Mouse (Mus musculus) forebrain, embryonic 13.5 days (tissue): ENCODE data around the gene Tbc1d10a. TPM values are rescaled to one million over a fixed set of nuclear protein-coding genes. Genes with fewer than 3 reads are reported as not detected.

Experiments used
- ATAC-seq: fragments of 200-750 bp; cut with Nextera tagmentation; 2 replicates; pipeline ENCODE4 v1.8.0; 2017
- H3K27ac ChIP-seq: fragments of 300-500 bp; sonication (generic); 2 replicates; pipeline ENCODE4 v1.5.1; 2015; ENCODE audit warnings: inconsistent platforms, mild to moderate bottlenecking, moderate library complexity
- H3K27me3 ChIP-seq: fragments of 300-500 bp; sonication (generic); 2 replicates; pipeline ENCODE4 v1.6.1; 2015; ENCODE audit warnings: mild to moderate bottlenecking, inconsistent platforms
- H3K36me3 ChIP-seq: fragments of 300-500 bp; sonication (generic); 2 replicates; pipeline ENCODE4 v1.6.1; 2015; ENCODE audit warnings: mild to moderate bottlenecking, inconsistent platforms; ENCODE audit not compliant: poor library complexity, severe bottlenecking
- H3K4me1 ChIP-seq: fragments of 300-500 bp; sonication (generic); 2 replicates; pipeline ENCODE4 v1.6.1; 2015; ENCODE audit warnings: inconsistent platforms
- H3K4me2 ChIP-seq: fragments of 300-500 bp; sonication (generic); 2 replicates; pipeline ENCODE4 v1.6.1; 2015; ENCODE audit warnings: inconsistent platforms, mild to moderate bottlenecking, moderate library complexity
- H3K4me3 ChIP-seq: fragments of 300-500 bp; sonication (generic); 2 replicates; pipeline ENCODE4 v1.5.1; 2015; ENCODE audit warnings: mild to moderate bottlenecking, inconsistent platforms
- H3K9ac ChIP-seq: fragments of 300-500 bp; sonication (generic); 2 replicates; pipeline ENCODE4 v1.6.1; 2015; ENCODE audit warnings: mild to moderate bottlenecking, inconsistent platforms
- H3K9me3 ChIP-seq: fragments of 300-500 bp; sonication (generic); replicated peaks from 2 replicates; pipeline ENCODE4 v1.6.1; 2016; ENCODE audit warnings: inconsistent platforms
- whole genome bisulfite sequencing: fragments of 180-500 bp; shearing (Covaris S2); methylation state at CpG from one replicate; pipeline ENCODE4 v1.1.7; 2015; 5-methylcytosine and 5-hydroxymethylcytosine counted together
- polyA plus RNA-seq: library from polyadenylated mRNA; unstranded; fragments of >200 nt; fragmentation: Nextera tagmentation; extraction: Ambion mirVana; gene quantifications from 2 replicates; pipeline ENCODE4 v1.2.1, GENCODE M21; 2015

Tbc1d10a gene
- polyA plus RNA-seq, 1 experiment from 2014 or later: 23.7 TPM

DNA sequence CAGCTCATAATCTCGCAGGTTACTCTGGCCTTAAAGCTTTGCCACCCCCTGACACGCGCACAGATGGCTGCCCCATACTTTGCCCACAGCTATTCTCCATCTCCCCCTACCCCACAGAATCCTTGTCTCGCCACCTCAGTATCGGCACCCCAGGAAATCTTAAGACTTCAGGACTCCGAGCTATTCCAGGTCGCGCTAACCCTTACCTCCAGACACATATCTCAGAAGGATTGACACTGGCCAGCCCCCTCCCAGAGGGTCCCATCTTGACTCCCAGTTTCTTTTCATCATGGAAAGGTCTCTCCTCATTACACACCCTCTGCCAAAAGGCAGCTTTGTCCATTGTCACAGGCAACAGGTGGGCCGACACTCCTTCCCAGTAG lies 720 bp downstream of the Tbc1d10a start:
- peak overlapping the region; percentile 79 for H3K4me3 ChIP-seq
- no peak overlapping the region for H3K27ac ChIP-seq
- no peak; the same call in 1 of the 2 replicates for ATAC-seq
- peaks cover 23% of the 10 kb centered on the region for H3K4me1 ChIP-seq
- H3K4me2 ChIP-seq: peak overlapping the region; percentile 88
- no peaks in the 10 kb centered on the region for H3K9me3 ChIP-seq
- peaks cover 19% of the 10 kb centered on the region for H3K36me3 ChIP-seq
- 12% methylated on average over 9 of the region's 9 CpGs for WGBS
- H3K9ac ChIP-seq: peak overlapping the region; percentile 93
- no peaks in the 10 kb centered on the region for H3K27me3 ChIP-seq

DNA sequence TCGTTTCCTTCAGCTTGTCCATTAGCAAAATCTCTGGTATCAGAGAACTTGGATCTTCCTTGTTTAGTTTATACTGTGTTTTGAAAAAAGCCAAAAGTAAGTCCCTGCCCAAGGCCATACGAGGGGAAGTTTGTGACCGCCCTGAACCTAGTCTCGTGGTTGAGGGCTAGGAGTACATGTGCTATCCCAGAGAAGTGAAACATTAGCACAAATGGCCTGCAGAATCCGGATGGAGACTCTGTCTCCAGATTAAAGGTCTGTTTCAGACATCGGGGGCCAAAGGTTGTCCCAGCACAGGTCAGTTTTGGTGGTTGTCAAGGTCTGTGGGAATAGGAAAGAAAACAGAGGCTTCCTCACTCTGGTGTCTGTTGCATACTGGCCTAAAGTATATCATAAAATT lies 2.6 kb downstream of the Tbc1d10a start:
- H3K36me3 ChIP-seq: peaks cover 2% of the 10 kb centered on the region; the same call in 1 of the 2 replicates
- no peaks in the 10 kb centered on the region for H3K27me3 ChIP-seq
- H3K4me1 ChIP-seq: peaks cover 15% of the 10 kb centered on the region
- no peak overlapping the region for H3K9ac ChIP-seq
- no peak overlapping the region for H3K27ac ChIP-seq
- H3K4me3 ChIP-seq: no peak overlapping the region
- H3K4me2 ChIP-seq: no peak overlapping the region
- H3K9me3 ChIP-seq: no peaks in the 10 kb centered on the region
- 91% methylated on average over 6 of the region's 6 CpGs for WGBS
- ATAC-seq: no peak

DNA sequence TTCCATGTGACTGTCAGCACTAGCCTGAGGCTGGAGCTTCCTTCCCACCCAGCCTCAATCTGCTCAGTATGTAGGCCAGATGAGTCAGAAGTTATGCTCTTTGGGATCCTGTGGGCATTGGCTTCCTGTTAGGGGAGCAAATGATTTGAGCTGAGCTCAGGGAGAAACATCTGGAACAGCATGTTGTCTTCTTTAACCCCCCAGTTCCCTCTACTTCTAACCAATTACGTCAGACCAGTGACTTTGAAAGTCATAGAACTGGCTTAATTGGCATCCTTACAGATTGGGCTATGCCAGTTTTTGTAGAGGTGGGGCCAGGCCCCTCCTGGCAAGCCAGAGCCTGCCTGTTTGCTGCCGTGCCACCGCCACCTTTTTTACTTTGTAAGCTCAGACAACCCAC lies 4.1 kb downstream of the Tbc1d10a start:
- H3K4me3 ChIP-seq: no peak overlapping the region
- H3K27ac ChIP-seq: no peak overlapping the region
- no peak overlapping the region for H3K9ac ChIP-seq
- no peak for ATAC-seq
- no peak overlapping the region for H3K4me2 ChIP-seq
- peaks cover 15% of the 10 kb centered on the region for H3K4me1 ChIP-seq
- no peaks in the 10 kb centered on the region for H3K36me3 ChIP-seq
- WGBS: 72% methylated on average over 3 of the region's 3 CpGs
- no peaks in the 10 kb centered on the region for H3K9me3 ChIP-seq
- H3K27me3 ChIP-seq: no peaks in the 10 kb centered on the region

DNA sequence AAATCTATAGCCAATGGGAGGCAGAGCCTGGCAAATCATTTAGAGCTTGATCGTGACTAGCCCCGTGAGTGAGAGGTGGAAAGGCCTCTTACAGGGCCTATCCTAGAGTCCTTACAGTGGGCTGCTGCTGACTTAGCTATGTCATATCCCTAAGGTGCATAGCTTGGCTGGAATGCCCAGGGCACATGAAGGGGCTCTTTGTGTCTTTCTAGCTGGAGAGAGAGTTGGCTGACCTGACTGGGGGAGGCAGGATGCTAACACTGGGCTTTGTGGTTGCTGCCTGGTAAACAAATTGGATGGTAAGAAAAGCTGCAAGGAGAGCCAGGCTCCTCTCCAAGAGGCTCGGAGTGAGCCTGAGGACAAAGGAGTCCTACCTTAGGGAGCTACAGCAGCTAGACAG lies 6.2 kb downstream of the Tbc1d10a start:
- no peak overlapping the region for H3K9ac ChIP-seq
- no peaks in the 10 kb centered on the region for H3K27me3 ChIP-seq

DNA sequence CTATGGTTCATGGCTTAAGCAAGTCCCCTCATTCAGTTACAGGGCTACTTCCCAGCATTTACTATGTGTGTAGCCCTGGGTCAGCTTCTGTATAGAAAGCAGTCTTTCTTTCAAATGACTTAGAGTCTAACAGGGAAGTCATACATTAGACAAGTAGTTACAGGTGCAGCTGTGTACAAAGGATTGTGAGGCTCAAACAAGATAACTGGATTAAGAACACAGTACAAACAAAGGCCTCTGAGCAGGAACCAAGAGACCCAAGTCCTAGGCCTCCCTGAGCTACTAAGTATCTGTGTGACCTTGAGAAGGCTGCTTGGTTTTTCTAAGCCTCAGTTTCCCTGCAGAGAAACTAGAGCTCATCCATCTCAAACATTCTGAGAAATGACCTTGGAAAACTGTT lies 6.8 kb downstream of the Tbc1d10a start:
- no peaks in the 10 kb centered on the region for H3K27me3 ChIP-seq
- no peak overlapping the region for H3K9ac ChIP-seq
- H3K36me3 ChIP-seq: no peaks in the 10 kb centered on the region
- no peak for ATAC-seq
- no peak overlapping the region for H3K27ac ChIP-seq
- H3K4me2 ChIP-seq: no peak overlapping the region
- no peaks in the 10 kb centered on the region for H3K9me3 ChIP-seq
- H3K4me1 ChIP-seq: peaks cover under 1% of the 10 kb centered on the region
- H3K4me3 ChIP-seq: no peak overlapping the region

More for the DNA sequence above, 6.2 kb downstream of the Tbc1d10a start:
- Histone ChIP-seq H3K4me3 (no peak overlapping the region), H3K27ac (no peak overlapping the region), H3K4me2 (no peak overlapping the region), H3K36me3 (no peaks in the 10 kb centered on the region), H3K9me3 (no peaks in the 10 kb centered on the region), H3K4me1 (peaks cover 7% of the 10 kb centered on the region)
- ATAC-seq: no peak
- 76% methylated on average over 3 of the region's 3 CpGs for WGBS

DNA sequence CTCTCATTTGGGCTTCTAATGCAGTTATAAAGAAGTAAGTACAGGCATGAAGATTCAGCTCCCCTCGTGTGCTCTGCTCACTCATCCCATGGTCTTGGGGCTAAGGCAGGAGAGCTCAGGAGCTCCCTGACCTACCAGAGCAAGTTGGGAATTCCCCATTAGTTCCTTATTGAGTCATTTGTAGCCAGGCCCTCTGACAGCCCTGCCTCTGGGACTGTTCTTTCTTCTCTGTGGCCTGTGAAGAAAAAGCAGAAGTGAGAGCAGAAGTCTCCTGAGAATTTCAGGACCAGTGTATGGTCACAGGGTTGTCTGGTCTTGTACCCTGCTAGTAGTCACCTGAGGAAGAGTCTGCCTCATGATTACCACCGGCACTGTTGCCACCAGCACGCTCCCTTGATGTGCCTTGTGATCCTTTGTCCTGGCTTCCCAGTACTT lies 9.0 kb downstream of the Tbc1d10a start:
- Histone ChIP-seq H3K27me3 (no peaks in the 10 kb centered on the region), H3K27ac (no peak overlapping the region), H3K4me2 (no peak overlapping the region), H3K9ac (no peak overlapping the region), H3K4me3 (no peak overlapping the region), H3K4me1 (no peaks in the 10 kb centered on the region), H3K9me3 (no peaks in the 10 kb centered on the region), H3K36me3 (no peaks in the 10 kb centered on the region)
- 81% methylated on average over 3 of the region's 3 CpGs for WGBS
- no peak for ATAC-seq

DNA sequence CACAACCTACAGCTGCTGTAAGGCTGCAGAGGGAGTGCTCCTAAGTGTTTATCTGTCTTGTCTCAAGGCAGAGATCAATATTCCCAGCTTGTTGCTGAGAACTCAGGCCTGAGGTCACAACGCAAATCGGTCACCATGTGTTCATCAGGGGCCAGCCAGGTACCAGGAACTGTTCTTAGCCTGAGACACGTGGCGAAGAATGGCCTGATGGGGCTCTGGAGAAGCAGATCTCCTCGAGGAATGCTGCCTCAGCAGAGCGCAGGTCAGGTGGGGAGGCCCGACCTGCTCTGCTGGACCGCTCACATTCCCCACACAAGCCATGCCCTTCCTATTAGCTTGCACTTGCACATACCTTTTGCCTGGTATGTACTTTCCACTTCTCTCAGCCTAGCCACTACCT lies 10.0 kb downstream of the Tbc1d10a start:
- ATAC-seq: no peak

DNA sequence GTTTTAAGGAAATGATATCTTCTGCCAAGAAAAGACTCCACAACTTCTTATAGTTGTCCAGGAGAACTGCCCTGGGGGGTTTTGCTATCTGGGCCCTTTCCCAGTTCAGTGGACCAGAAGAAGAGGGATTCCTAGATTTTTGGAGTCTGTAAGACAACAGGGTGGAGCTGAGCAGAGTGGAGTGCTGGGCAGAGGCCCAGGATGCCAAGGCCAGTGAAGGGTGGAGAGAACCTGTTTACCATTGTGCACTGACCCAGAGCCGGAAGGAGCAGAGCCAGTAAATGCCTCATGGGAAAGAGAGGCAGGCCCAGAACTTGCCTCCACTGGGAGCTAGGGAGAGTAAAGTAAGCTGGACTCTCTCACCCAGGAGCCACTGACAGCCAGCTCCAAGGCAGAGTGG lies 11.1 kb downstream of the Tbc1d10a start:
- ATAC-seq: no peak
- H3K4me3 ChIP-seq: no peak overlapping the region
- WGBS: 64% methylated on average over 1 of the region's 1 CpGs
- no peak overlapping the region for H3K27ac ChIP-seq
- no peaks in the 10 kb centered on the region for H3K4me1 ChIP-seq
- no peaks in the 10 kb centered on the region for H3K27me3 ChIP-seq
- H3K9me3 ChIP-seq: no peaks in the 10 kb centered on the region
- H3K36me3 ChIP-seq: no peaks in the 10 kb centered on the region
- no peak overlapping the region for H3K4me2 ChIP-seq
- H3K9ac ChIP-seq: no peak overlapping the region

More for the DNA sequence above, 10.0 kb downstream of the Tbc1d10a start:
- H3K36me3 ChIP-seq: no peaks in the 10 kb centered on the region
- no peak overlapping the region for H3K4me3 ChIP-seq
- no peak overlapping the region for H3K27ac ChIP-seq
- no peaks in the 10 kb centered on the region for H3K9me3 ChIP-seq
- no peak overlapping the region for H3K4me2 ChIP-seq
- no peaks in the 10 kb centered on the region for H3K27me3 ChIP-seq
- WGBS: 84% methylated on average over 8 of the region's 8 CpGs
- no peaks in the 10 kb centered on the region for H3K4me1 ChIP-seq
- H3K9ac ChIP-seq: no peak overlapping the region

DNA sequence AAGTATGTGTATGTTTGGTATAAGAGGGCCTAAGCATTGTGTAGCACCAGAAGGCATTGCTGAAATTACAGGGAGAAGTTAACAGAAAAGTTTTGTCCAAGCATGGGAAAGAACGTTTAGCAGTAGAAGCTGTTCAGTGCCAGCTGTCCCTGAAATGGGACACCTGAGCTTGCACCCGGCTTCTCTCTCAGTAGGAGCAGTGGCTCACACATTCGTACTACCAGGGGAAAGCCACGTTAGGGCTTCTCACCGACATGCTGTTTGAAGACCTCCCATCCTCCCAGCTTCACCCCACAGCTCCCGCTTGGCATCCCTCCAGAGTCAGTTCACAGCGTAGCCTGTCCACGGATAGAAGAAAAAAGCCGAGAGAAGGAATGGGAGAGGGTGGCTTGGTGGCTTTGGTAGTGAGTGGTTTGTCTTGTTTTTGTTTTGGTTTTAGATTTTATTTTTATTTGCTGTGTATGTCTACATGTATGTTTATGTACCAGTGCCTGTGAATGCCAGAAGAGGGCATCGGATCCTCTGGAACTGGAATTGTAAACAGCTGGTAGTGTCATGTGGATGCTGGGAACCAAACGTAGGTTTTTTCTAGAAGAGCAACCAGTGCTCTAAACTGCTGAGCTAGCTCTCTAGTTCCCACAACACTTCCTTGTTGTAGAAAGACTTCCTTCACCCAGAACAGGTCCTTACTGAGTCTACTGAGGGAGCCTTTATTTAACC lies 15.6 kb downstream of the Tbc1d10a start:
- Histone ChIP-seq H3K4me3 (no peak overlapping the region), H3K27ac (no peak overlapping the region), H3K27me3 (no peaks in the 10 kb centered on the region), H3K4me1 (peaks cover 4% of the 10 kb centered on the region; the same call in 1 of the 2 replicates), H3K9me3 (no peaks in the 10 kb centered on the region), H3K9ac (no peak overlapping the region), H3K36me3 (peaks cover 7% of the 10 kb centered on the region; the same call in 1 of the 2 replicates), H3K4me2 (no peak overlapping the region)
- 75% methylated on average over 11 of the region's 11 CpGs for WGBS
- no peak for ATAC-seq

DNA sequence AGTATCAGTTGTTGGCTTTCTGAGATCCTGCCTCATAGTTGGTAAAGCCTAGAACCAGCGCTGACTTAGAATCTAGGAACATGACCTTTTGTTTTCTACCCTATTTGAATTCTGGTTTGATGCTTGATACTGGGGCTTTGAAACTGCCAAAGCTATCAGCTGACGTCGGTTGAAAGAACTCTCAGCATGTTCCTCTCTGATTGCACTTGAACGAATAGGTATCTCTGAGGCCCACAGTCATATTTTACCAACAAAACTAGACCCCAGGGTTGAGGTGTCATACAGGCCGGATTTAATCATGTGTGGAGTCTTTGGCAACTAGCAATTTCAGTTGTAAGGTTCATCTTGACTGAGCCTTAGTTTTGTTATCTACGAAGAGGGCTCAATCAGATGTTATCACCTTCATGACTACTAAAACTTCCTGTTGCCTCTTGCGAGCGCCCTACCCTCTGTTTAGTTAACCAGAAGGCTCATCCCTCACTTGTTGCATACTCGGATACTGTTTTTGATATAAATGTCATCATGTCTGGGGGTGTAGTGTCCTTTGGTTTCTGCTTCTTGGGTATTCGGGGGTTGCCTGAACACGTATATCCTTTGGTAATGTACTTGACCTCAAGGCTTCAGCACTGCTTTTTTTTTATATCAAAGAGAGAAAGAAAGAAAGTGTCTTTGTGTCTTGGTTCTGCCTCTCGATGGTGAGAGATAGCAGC lies 16.6 kb downstream of the Tbc1d10a start:
- Histone ChIP-seq H3K4me3 (no peak overlapping the region), H3K4me1 (peaks cover 4% of the 10 kb centered on the region; the same call in 1 of the 2 replicates), H3K36me3 (peaks cover 16% of the 10 kb centered on the region), H3K9ac (no peak overlapping the region), H3K9me3 (no peaks in the 10 kb centered on the region), H3K27me3 (no peaks in the 10 kb centered on the region), H3K4me2 (no peak overlapping the region), H3K27ac (no peak overlapping the region)
- ATAC-seq: no peak
- 84% methylated on average over 12 of the region's 12 CpGs for WGBS

DNA sequence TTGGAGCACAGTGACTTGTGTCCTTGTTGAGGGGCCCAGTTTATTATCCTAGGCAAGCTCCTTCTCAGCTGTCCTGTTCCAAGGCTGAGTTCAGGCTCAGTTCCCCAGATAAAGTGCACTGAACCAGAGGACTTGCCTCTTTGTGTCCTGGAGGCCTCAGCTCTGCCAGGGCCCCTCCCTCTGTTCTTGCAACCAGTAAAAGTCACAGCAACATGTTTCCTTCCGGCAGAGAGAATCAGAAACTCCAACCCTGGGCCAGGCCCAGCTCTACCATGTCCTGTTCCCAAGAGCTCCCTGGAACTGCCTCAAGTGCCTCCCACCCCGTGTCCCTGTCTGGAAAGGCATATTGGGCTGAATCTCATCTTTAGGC lies 17.1 kb downstream of the Tbc1d10a start:
- no peak overlapping the region for H3K9ac ChIP-seq
- no peak overlapping the region for H3K4me3 ChIP-seq
- 39% methylated on average over 2 of the region's 2 CpGs for WGBS
- H3K9me3 ChIP-seq: no peaks in the 10 kb centered on the region
- no peaks in the 10 kb centered on the region for H3K27me3 ChIP-seq
- H3K4me1 ChIP-seq: peaks cover 4% of the 10 kb centered on the region; the same call in 1 of the 2 replicates
- peaks cover 22% of the 10 kb centered on the region for H3K36me3 ChIP-seq
- no peak overlapping the region for H3K4me2 ChIP-seq
- no peak for ATAC-seq
- H3K27ac ChIP-seq: no peak overlapping the region

DNA sequence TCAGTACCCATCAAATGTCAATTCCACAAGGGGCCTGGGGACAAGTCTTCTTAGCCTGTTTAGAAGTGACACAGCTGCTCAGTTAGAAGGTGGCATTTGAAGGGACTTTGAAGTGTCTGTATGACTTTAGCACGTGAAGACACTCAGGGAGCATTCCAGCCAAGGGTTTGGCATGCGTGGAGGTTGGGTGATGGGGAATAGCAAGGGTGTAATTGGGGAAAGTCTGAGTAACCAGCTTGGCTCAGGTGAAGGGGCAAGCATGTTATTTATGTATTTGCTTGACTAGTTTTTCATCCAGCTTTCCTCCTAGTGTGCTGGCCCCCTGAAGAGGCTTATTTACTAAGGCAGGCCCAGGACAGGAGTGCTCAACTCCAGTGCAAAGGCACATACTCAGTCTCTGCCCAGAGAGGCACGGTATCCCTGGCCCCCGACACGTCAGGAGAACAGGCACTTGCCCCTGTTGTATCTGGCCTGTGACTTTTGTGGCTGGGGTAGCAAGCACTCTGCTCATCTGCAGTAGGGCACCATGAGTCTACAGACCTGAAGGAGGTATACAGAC lies 18.6 kb downstream of the Tbc1d10a start:
- WGBS: 86% methylated on average over 5 of the region's 5 CpGs
- H3K27ac ChIP-seq: no peak overlapping the region
- peaks cover 4% of the 10 kb centered on the region; the same call in 1 of the 2 replicates for H3K4me1 ChIP-seq
- no peaks in the 10 kb centered on the region for H3K27me3 ChIP-seq
- no peak overlapping the region for H3K4me2 ChIP-seq
- H3K4me3 ChIP-seq: no peak overlapping the region
- H3K36me3 ChIP-seq: peaks cover 30% of the 10 kb centered on the region
- ATAC-seq: no peak
- H3K9me3 ChIP-seq: no peaks in the 10 kb centered on the region
- H3K9ac ChIP-seq: no peak overlapping the region
